Comparison of ENCODE assay signal across 8 mouse cellular contexts in genomic region chr17:46282483-46283123, GRCm38 (mm10). TPM values are rescaled to one million over a fixed set of nuclear protein-coding genes. Genes with fewer than 3 reads are reported as not detected.
DNase-seq lines count a peak whose midpoint lies in the region; ATAC-seq and TF ChIP-seq lines count a peak whose summit lies in the region.

Gene Tjap1, minus strand, starts transcription at chr17:46283026.

- no peak for TF ChIP-seq CTCF in brain, embryonic 14.5 days (IDR thresholded peaks at IDR 0.05; ENCODE audit: borderline replicate concordance, extremely low read depth, insufficient read depth, insufficient read length)

- peaks cover 29% of the 10 kb centered on the region for H3K36me3 ChIP-seq in heart, embryonic 10.5 days
- H3K36me3 ChIP-seq in kidney, embryonic 14.5 days (ENCODE audit: control insufficient read depth, insufficient read depth, low read length), result peaks cover 30% of the 10 kb centered on the region
- peaks cover 35% of the 10 kb centered on the region for H3K36me3 ChIP-seq in liver, embryonic 12.5 days
- H3K36me3 ChIP-seq in splenic B cell, adult 2 months (ENCODE audit: control insufficient read depth, insufficient read depth, low read length, poor library complexity, severe bottlenecking), result peaks cover 2% of the 10 kb centered on the region

- peak; percentile 62; the same call in 1 of the 2 replicates for TF ChIP-seq POLR2A in brain, embryonic 14.5 days (IDR thresholded peaks at IDR 0.05; ENCODE audit: borderline replicate concordance, extremely low read depth, insufficient read depth, insufficient read length, poor library complexity, severe bottlenecking)

- H3K4me2 ChIP-seq in kidney, embryonic 14.5 days (replicated peaks; ENCODE audit: low read depth, low read length), result peak within 1 kb of the TSS; percentile 80
- H3K4me2 ChIP-seq in liver, embryonic 12.5 days, result peak within 1 kb of the TSS; percentile 90

- H3K27ac ChIP-seq in heart, embryonic 10.5 days, result peak within 1 kb of the TSS; percentile 94
- H3K27ac ChIP-seq in kidney, embryonic 14.5 days (ENCODE audit: low read depth, low read length), result peak within 1 kb of the TSS; percentile 97
- peak within 1 kb of the TSS; percentile 82 for H3K27ac ChIP-seq in liver, embryonic 12.5 days

- H3K4me3 ChIP-seq in heart, embryonic 10.5 days, result peak within 1 kb of the TSS; percentile 85
- H3K4me3 ChIP-seq in kidney, embryonic 14.5 days (ENCODE audit: low read length), result peak within 1 kb of the TSS; percentile 77
- H3K4me3 ChIP-seq in liver, embryonic 12.5 days, result peak within 1 kb of the TSS; percentile 80

- no peaks in the 10 kb centered on the region for H3K27me3 ChIP-seq in heart, embryonic 10.5 days (ENCODE audit: insufficient read depth, poor library complexity, severe bottlenecking)
- H3K27me3 ChIP-seq in kidney, embryonic 14.5 days (ENCODE audit: control insufficient read depth, insufficient read depth, low read length), result no peaks in the 10 kb centered on the region
- peaks cover 10% of the 10 kb centered on the region; the same call in 1 of the 2 replicates for H3K27me3 ChIP-seq in liver, embryonic 12.5 days (replicated peaks)
- no peaks in the 10 kb centered on the region for H3K27me3 ChIP-seq in splenic B cell, adult 2 months (ENCODE audit: control insufficient read depth, insufficient read depth, low read length, poor library complexity, severe bottlenecking)

- H3K9ac ChIP-seq in kidney, embryonic 14.5 days (ENCODE audit: low read depth, low read length), result peak within 1 kb of the TSS; percentile 82
- peak within 1 kb of the TSS; percentile 86 for H3K9ac ChIP-seq in liver, embryonic 12.5 days

- DNase-seq in brain, embryonic 14.5 days (ENCODE audit: low read depth), result peak; percentile 95
- peak; percentile 96 for DNase-seq in heart, embryonic 10.5 days (ENCODE audit: low spot score)
- DNase-seq in naive thymus-derived CD4-positive, alpha-beta T cell, adult 2 months (ENCODE audit: low read depth), result peak; percentile 87
- peak; percentile 84 for DNase-seq in splenic B cell, adult 2 months (ENCODE audit: low read depth, low spot score)

- peaks cover 28% of the 10 kb centered on the region for H3K4me1 ChIP-seq in heart, embryonic 10.5 days
- peaks cover 13% of the 10 kb centered on the region for H3K4me1 ChIP-seq in kidney, embryonic 14.5 days (ENCODE audit: control insufficient read depth, insufficient read depth, low read length)
- peaks cover 29% of the 10 kb centered on the region for H3K4me1 ChIP-seq in liver, embryonic 12.5 days

- peak; percentile 94 for ATAC-seq in CD4-positive, CD25-positive, alpha-beta regulatory T cell, adult 4 months
- peak; percentile 93 for ATAC-seq in erythroblast, adult 5-6 weeks (replicated peaks; ENCODE audit: low FRiP score, poor library complexity, severe bottlenecking)
- ATAC-seq in kidney, embryonic 14.5 days (ENCODE audit: low FRiP score, low TSS enrichment), result peak; percentile 95
- peak; percentile 94 for ATAC-seq in liver, embryonic 12.5 days

- H3K9me3 ChIP-seq in heart, embryonic 10.5 days, result no peaks in the 10 kb centered on the region
- H3K9me3 ChIP-seq in kidney, embryonic 14.5 days (ENCODE audit: control insufficient read depth, low read length), result no peaks in the 10 kb centered on the region
- no peaks in the 10 kb centered on the region for H3K9me3 ChIP-seq in liver, embryonic 12.5 days (replicated peaks)

- under 1% methylated on average over 37 of the region's 37 CpGs for WGBS in heart, embryonic 10.5 days
- under 1% methylated on average over 37 of the region's 37 CpGs for whole genome bisulfite sequencing in kidney, embryonic 14.5 days
- WGBS in liver, embryonic 12.5 days (ENCODE audit: insufficient replicate concordance), result 1% methylated on average over 37 of the region's 37 CpGs

RNA-seq across cellular contexts. Expression of gene Tjap1, which starts in this region (rescaled TPM):
- 10 to 100 TPM; 15.0 to 18.5 TPM for polyA plus RNA-seq in CD4-positive, CD25-positive, alpha-beta regulatory T cell, adult 4 months (2017; shearing (Covaris generic))
- 58.8 and 77.3 TPM in 2 replicates for polyA plus RNA-seq in brain, embryonic 14.5 days (2012; rRNA removed)
- total RNA-seq in erythroblast, adult 5-6 weeks (2015; ENCODE audit: low replicate concordance), result 4.0 and 23.1 TPM in 2 replicates
- 12.3 and 28.2 TPM in 2 replicates for total RNA-seq in erythroblast, adult 5-6 weeks (2017; ENCODE audit: low replicate concordance)
- polyA plus RNA-seq in heart, embryonic 10.5 days (2016; fragmentation: Nextera tagmentation; extraction: Ambion mirVana), result 46.5 and 55.8 TPM in 2 replicates
- polyA plus RNA-seq in kidney, embryonic 14.5 days (2014; fragmentation: Nextera tagmentation; extraction: Ambion mirVana), result 38.5 and 39.4 TPM in 2 replicates
- polyA plus RNA-seq in liver, embryonic 12.5 days (2016; fragmentation: Nextera tagmentation; extraction: Ambion mirVana), result 17.4 and 18.9 TPM in 2 replicates

Comparison
In these comparisons a context has a peak if more than half of its experiments do, and no peak if none do; other contexts are left out.
1. Peak in every context shown above with its lines: DNase-seq, ATAC-seq, H3K4me3 ChIP-seq and H3K27ac ChIP-seq.